Mouse (Mus musculus) C2C12 (cell line): ENCODE measurements at regions not wholly inside any gene's neighbourhood (a gene's known extent, or its start where the extent isn't known, plus 50 kb on each side); places are given as distances from the start of the nearest gene placed in this dataset.

Source experiments
- CTCF ChIP-seq: IDR thresholded peaks from one replicate; pipeline ENCODE4 v1.5.1; 2011; ENCODE audit not compliant: control insufficient read depth, insufficient read depth, insufficient read length
- FOSL1 ChIP-seq: IDR thresholded peaks from one replicate; pipeline ENCODE4 v1.8.0; 2011; ENCODE audit warnings: mild to moderate bottlenecking, low read length; ENCODE audit not compliant: poor library complexity, insufficient read depth, severe bottlenecking

- no peak for TF ChIP-seq FOSL1
- TF ChIP-seq CTCF = no peak
Observed at GRCm38 (mm10) chr6:51758781-51759180, 235.1 kb downstream of the Snx10 start.
